Comparison of ENCODE assay signal across 12 mouse cellular contexts in the genomic region with DNA sequence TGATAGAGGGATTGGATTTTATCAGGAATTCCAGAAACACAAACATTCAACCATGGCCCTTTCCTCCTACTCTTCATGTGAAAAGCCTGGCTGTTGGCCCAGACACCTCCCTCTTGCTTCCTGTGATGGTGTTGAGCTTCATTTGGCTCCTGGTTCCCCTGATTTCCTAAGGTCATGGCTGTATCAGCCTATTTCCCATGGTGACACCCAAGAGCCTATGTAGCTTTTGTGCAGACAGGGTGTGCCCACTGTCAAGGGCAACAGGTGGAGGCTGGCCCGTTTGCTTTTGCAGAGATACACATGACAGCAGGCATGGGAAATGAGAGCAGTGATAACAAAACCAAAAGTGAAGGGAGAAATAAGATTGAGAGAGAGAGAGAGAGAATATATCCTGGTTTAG.
A peak's percentile ranks its signal among the peaks of the same experiment; 100 is the strongest.
DNase-seq lines count a peak whose midpoint lies in the region; ATAC-seq lines count a peak whose summit lies in the region.
"Had no signal": no experiment of that assay in that cellular context is flagged by ENCODE, and none has a peak within 500 bp of the region (broad histone marks: within the 10 kb centered on the region; RNA-seq: fewer than 3 reads in every experiment).

No protein-coding gene starts in this region.

- no peaks in the 10 kb centered on the region for H3K27me3 ChIP-seq in kidney, embryonic 16.5 days (ENCODE audit: insufficient read depth, low read length)
- H3K27me3 ChIP-seq: limb, embryonic 12.5 days; midbrain, embryonic 13.5 days; neural tube, embryonic 12.5 days had no signal

- H3K36me3 ChIP-seq in kidney, embryonic 16.5 days (ENCODE audit: insufficient read depth, low read length) = no peaks in the 10 kb centered on the region
- H3K36me3 ChIP-seq: limb, embryonic 12.5 days; midbrain, embryonic 13.5 days; neural tube, embryonic 12.5 days had no signal

- H3K4me2 ChIP-seq in kidney, embryonic 16.5 days (replicated peaks; ENCODE audit: low read depth, low read length) = no peak overlapping the region
- H3K4me2 ChIP-seq: limb, embryonic 12.5 days; midbrain, embryonic 13.5 days; neural tube, embryonic 12.5 days had no signal

- 71% methylated on average over 1 of the region's 1 CpGs for WGBS in kidney, embryonic 16.5 days

- intact Hi-C loops in heart, postnatal 10 days (cut with DNase I) = loop anchor here (5.0 kb wide), 1 partner anchor 153 kb away; no protein-coding TSS in a partner anchor

- H3K9ac ChIP-seq in kidney, embryonic 16.5 days (replicated peaks; ENCODE audit: low read length) = no peak overlapping the region
- H3K9ac ChIP-seq: limb, embryonic 12.5 days; midbrain, embryonic 13.5 days; neural tube, embryonic 12.5 days had no signal

- H3K4me1 ChIP-seq in kidney, embryonic 16.5 days (ENCODE audit: insufficient read depth, low read length) = no peaks in the 10 kb centered on the region; the same call in 1 of the 2 replicates

- ATAC-seq in kidney, embryonic 16.5 days (ENCODE audit: low FRiP score, low TSS enrichment) = no peak
- ATAC-seq: midbrain, embryonic 13.5 days had no signal

- H3K9me3 ChIP-seq in kidney, embryonic 16.5 days (ENCODE audit: low read length) = no peaks in the 10 kb centered on the region
- H3K9me3 ChIP-seq: limb, embryonic 12.5 days; midbrain, embryonic 13.5 days; neural tube, embryonic 12.5 days had no signal

- no peak overlapping the region for H3K4me3 ChIP-seq in kidney, embryonic 16.5 days (ENCODE audit: low read length)
- H3K4me3 ChIP-seq: erythroblast, embryonic 14.5 days; limb, embryonic 12.5 days; midbrain, embryonic 13.5 days; neural tube, embryonic 12.5 days had no signal

- H3K27ac ChIP-seq in kidney, embryonic 16.5 days (ENCODE audit: low read length) = no peak overlapping the region
- H3K27ac ChIP-seq: limb, embryonic 12.5 days; midbrain, embryonic 13.5 days; neural tube, embryonic 12.5 days had no signal

- DNase-seq in kidney, postnatal 10 days = peak; percentile 56
- DNase-seq in heart, adult 8-10 months (ENCODE audit: low spot score) = peak; percentile 46
- DNase-seq in heart, postnatal 10 days = peak; percentile 52 to 62
- DNase-seq in lung, postnatal 14 days = peak; percentile 55
- no peak for DNase-seq in natural killer cell, adult 2 months (ENCODE audit: low spot score in 2 of 2)
- no peak for DNase-seq in spleen, adult 18-20 months
- DNase-seq: cerebellum, adult 18-20 months had no signal

Comparison
In these comparisons a context has a peak if more than half of its experiments do, and no peak if none do; other contexts are left out.
1. DNase-seq: peak in kidney, postnatal 10 days (single experiment), heart, adult 8-10 months (single experiment), heart, postnatal 10 days (2 of 2) and lung, postnatal 14 days (single experiment); none in natural killer cell, adult 2 months (0 of 2) and spleen, adult 18-20 months (0 of 2).